Mouse (Mus musculus): ENCODE data around the gene Ppm1h.

Gene Ppm1h

DNA sequence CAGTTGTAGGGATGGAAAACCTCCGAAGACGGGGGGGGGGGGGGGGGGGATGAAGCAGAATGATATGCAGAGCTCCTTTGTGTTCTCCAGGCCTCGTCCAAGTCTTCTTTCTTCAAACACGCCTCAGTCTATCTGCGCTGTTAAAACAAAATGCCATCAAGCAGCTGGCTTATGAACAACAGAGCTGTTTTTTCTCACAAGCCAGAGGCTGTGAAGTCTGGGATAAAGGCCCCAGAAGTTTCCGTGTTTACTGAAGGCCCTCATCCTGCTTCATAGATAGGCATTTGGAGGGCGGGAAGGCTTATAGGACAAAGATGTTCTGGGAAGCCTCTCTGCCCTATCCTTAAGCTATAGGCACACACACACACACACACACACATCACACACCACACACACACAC, 181.5 kb downstream of the Ppm1h start:
- DNase-seq (ENCODE audit: low read depth), result no peak

DNA sequence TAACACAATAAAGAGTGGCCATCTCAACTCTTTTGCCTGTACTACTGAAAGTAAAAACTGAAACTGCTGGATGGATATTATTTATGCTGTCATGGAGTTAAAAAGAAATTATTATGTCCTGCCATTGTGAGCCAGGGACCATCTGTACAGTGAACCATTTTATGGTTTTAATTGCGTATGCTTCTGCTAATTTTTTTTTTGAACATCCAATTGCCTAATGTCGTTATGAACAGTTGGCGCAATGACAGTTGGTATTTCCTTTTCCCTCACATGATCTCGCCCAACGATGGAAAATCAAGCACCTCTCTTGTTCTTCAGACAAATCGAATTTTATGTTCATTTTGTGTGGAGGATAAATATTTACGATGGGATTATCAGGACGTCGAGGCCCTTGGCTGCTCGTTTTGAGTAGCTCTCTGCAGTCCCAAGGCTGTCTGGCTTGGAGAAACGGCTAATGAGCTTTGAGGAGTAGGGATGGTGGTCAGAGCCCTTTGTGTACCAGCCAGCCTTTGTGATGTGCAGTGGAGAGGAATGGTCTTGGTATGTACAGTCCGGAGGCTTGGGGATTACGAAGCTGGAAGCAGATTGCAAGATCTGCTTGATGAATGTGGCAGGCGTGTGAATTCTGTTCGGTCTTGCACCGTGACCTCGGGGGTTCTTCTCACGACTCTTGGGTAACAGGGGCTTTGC, 183.3 kb downstream of the Ppm1h start:
- DNase-seq (ENCODE audit: low read depth), result no peak

DNA sequence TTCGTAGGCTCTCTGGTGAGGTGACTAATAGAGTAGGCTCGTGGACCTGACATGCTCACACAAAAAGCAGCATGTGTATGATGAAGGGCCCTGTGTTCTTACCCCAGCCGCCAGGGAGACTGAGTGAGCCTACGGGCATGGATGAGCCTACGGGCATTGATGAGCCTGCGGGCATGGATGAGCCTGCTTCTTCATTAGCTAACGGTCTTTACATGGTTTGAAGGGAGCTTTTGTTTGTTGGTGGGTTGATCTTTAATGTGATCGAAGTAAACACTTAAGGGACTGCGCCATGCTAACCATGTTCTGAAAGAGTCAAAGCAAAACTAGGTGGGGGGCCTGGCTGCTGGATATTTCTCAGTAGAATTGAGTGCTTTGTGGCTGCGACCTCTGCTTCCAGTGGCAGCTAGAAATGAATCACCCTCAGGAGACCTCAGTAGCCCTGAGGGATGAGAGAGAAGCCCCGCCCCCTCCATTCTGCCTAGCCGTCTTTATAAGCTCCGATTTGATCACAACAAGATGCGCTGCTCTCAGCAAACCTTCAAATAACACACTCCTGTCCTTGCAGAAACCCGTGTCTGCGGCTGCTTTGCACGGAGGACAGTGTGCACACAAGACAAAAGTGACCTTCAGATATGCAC, 183.9 kb downstream of the Ppm1h start:
- DNase-seq (ENCODE audit: low read depth), result no peak

DNA sequence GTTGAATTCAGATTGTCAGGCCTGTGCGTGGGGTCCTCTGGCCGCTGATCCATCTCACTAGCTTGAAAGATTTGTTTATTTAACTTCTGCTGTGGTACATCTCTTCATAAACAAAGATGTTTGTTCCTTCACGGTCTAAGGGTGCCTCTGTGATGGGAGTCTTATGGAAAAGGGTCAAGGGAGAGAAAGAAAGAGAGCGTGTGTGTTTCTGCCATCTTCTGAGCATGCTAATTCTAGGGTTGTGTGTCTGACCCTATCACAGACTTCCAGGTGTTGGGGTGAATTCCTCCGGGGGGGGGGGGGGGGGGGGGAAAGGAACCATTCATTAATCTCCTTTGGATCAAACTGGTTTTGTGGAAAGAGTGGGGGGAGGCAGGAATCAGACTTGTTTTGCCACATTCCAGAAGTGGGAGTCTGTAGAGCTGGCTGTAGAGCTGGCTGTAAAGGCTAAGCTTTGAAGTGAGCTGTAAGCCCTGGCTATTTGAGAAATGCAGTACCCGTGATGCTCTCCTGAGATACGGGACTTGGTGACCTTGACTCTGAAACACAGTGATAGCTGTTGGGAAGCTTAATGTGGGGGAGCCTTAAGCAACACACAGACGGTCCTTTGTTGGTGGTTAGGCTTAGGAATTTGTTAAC, 191.4 kb downstream of the Ppm1h start:
- DNase-seq (ENCODE audit: low read depth), result no peak

DNA sequence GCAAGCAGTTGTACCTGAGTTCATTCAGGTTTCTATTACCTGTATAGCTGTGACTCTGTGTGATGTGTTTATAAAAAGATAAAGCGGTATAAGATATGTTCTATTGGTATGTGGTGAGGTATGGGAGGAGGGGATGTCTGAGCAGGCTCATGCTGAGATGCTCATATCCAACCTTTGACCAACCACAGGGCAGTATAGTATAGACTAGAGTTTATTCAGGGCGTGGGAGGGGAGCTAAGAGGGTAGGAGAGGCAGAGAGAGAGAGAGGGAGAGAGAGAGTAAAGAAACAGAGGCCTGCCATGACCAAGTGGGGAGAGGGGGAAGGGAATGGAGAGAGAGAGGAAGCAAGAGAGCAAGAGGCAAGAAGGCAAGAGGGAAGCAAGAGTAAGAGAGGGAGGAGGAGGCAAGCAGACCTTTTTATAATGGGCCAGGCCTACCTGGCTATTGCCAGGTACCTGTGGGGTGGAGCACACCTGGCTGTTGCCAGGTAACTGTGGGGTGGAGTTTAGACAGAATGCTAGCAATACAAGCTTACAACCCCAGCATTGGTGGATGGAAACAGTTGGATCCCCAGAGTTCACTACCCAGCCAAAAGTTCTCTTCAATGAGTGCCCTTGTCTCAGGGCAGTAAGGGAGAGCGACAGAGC, 192.4 kb downstream of the Ppm1h start:
- no peak for DNase-seq (ENCODE audit: low read depth)

DNA sequence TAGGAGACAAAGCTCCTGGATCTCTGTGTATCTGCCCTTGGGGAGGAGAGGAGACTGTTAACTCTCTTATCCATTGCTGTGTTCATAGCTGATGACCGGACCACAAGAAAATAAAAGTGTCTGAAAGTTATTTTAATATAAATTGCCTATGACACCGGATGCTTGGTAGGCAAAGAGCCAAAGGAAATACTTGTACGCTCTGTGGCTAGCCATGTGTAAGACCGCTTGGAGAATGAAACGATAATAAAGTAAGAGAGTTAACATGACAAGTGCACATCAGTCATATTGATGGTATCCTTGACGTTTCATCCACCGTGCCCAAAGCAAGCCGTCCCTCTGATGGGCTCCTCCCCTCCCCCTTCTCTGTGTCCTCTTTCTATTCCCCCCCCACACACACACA, 194.2 kb downstream of the Ppm1h start:
- DNase-seq (ENCODE audit: low read depth), result no peak

DNA sequence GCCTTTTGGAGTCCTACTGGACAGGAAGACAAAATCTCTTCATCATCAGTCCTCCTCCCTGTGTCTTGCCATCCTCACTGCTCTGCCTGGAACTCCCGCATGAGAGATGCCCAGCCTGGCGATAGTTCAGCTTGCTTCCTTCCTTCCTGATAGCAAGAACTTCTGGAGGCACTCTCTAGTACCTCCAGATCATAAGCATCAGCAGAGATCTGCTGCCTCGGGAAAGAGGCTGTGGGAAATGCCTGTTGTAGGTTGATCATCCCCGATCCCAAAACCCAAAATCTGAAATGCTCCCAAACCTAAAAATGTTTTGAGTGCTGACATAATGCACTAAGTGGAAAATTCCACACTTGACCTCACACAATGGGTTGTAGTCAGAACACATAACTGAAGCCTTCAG, 198.4 kb downstream of the Ppm1h start:
- DNase-seq (ENCODE audit: low read depth), result no peak

DNA sequence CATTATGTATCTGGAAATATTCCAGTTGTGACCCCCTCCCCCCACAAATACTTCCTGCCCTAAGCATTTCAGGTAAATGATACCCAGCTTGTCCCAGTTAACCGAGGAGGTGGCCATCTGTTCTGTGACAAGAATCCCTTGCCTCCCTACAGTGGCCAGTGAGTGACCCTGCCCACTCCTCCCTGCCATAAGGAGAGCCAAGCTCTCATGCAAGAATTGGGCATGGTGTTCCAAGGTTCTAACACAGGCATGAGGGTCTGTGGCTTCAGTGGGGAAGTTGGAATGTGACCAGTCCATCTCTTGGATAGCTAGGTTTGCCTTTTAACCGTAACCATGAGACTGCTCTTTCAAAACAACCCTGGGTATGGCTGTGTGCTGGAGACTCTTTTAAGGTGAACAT, 198.9 kb downstream of the Ppm1h start:
- no peak for DNase-seq (ENCODE audit: low read depth)

DNA sequence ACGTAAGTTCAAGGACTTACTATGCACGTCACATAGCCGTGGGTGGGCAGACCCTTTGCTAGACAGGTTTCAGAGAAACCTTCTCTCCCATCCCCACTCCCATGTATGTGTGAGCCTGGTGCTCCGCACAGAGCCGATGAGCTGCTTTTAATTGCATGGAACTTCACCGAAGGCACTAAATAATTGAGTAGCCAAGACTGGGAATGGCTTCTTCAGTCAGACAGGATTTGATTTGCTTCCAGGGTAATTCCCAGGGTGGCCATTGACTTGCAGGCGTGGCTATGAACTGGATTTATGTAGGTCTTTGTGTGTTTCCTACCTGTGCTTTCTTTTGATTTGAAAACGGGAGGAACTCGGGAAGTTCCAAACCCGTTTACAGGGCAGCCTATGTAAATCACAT, 202.9 kb downstream of the Ppm1h start:
- DNase-seq (ENCODE audit: low read depth), result no peak

DNA sequence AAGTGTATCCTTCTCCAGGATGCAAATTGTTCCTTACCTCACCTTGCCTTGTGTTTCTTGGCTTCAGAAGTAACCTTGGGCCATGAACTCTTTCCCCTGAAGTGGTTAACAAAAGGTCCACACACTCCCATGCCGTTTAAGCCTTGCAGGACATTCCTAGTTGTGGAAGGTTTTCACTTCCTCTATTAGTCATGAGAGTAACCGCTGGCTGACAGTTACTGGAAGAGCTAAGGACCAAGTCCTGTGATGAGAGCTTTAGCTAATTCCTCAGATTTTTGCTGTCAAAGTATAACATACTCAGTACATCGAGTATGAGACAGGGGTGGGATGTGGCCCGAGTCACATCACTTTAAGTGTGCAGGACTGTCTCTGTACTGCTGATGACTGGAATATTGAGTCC, 204.1 kb downstream of the Ppm1h start:
- DNase-seq (ENCODE audit: low read depth), result peak; percentile 67

DNA sequence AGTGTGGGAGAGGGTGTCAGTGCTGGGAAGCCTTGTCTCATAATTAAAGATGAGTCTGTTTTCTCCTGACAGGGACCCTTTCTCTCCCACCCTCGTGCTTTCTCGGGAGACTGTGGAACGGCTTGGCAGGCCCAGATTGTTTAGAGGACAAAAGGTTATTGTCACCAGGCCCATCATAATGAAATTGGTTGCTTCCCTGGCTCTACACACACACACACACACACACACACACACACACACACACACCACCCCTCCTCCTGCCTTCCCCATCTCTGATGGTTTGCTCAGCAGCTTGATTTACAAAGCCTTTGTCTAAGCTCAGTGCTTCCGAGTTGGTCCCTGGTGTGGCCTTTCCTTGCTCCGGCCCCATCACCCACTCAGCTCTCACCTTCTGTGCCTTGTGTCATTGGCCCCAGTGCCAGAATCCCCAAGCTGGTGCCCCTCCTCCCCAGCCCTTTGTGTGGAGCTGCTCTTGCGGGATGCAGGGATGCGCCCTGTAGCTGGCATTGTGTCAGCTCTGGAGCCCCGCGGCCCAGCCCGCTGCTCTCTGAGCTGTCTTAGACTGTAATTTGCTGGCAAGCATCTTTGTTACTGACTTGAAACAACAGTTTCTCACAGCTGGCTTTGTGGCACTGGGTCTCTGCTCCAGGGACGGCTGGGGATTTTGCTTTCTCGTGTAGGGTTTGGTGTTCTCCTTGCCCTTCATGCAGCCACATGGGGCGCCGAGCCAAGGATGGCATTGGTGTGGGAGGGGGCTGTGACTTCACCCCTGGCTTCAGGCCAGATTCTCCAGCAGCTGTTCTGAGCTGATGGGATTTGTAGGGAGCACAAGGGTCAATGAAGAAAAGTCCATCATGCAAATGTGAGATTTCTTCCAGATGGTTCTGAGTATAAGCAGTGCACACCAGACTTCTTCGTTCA, 205.5 kb downstream of the Ppm1h start:
- DNase-seq (ENCODE audit: low read depth), result peak; percentile 45

DNA sequence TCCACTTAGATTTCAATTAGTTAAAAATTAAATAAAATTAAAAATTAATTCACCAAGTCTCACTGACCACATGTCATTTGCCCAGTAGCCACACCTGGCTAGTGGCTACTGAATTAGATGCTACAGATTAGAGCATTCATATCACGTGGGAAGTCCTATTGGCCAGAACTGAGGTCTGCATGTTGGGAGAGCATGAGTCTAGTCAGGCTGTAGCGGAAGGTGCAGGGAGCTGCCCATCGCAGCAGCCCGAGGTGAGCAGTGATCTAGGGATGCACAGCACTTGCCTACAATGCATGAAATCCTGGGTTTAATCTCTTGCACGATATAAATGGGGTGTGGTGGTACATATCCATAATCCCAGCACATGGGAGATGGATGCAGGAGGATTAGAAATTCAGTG, 206.7 kb downstream of the Ppm1h start:
- no peak for DNase-seq (ENCODE audit: low read depth)

DNA sequence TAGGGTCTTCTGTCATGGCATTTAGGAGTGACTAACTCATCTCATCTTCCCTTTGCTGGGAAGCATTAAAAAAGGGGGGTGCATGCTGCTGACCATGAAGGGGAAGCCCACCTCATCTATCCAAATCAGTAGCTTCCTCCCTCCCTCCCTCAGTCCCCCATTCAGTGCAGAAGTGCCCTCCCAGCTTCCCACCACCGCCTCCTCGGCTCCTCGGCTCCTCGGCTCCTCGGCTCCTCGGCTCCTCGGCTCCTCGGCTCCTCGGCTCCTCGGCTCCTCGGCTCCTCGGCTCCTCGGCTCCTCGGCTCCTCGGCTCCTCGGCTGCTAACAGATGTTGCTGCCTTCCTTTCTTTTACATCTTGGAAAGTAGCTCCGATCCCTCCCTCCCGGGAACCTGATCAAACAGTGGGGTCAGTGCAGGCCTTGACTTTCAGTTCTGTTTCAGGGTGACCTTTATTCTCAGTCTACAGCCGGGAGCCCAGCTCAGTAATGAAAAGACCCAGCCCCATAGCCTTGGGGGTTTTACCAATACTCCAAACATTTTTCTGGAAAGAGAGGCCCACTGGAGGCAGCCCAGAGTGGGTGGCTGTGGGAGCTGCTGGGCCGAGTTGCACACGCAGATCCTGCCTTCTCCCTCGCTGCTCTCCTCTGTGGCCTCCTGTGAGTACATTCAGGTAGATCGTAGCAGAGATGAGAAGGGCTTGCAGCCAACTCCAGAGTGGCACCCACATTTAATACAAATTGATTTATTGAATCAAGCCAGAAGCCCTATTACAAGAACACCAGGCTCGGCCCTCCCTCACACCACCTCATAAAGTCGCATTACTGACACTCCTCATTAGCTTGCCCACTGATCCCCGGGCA, 207.7 kb downstream of the Ppm1h start:
- DNase-seq (ENCODE audit: low read depth), result peak; percentile 63

DNA sequence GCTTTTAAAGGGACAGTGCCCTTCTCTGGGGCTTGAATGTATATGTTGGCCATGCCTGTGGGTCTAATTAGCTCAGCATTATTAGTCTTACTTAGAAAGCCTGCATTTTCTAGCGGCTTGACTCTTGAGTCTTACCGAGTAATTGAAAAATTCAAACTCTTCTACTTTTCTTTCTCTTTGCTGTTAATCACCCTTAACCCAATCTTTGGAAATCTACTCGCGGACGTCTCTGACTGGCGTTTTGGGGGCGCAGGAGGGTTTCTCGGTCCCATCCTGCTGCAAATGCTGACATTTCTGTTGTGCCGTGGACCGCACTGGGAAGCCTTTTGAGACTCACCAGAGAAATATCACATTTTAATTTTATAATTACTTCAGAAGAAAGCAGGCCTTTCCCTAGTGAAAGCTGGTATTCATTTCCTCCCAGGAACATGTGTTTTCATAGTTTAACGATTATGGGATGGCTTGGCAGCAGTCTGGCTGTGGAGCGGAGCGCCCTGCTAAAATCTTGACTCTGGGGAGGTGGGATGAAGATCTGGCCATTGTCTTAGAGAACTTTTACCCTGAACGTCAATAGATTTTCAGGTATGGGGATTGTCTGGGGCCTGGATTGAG, 208.5 kb downstream of the Ppm1h start:
- peak; percentile 71 for DNase-seq (ENCODE audit: low read depth)

DNA sequence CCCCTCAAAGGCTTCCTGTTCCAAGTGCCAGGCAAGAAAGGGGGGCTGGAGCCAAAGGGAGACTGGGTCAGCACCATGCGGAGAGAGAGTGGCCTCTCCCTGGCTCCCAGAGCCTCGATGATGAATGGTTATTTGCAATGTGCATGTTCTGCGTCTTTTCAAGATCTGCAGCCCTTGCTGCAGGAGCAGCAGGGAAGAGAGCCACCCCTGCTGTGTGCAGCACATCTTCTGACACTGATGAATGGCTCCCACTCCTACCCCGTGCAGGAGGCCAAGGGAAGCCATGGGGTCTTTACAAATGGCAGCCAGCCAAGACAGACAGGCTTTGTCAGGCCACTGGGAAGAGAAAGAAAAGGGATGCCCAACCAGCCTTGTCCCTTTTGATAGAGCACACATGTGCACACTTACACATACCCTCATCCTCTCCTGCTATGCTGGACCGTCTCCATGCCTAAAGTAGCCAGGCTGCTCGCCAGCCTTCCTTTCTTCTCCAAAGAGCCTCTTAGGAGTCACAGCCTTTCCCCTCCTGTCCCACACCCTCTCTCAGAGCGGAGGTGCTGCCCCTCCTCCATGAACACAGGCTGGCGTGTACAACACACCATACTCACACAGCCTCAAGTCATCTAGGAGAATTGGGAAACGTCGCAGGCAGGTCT, 209.1 kb downstream of the Ppm1h start:
- peak; percentile 37 for DNase-seq (ENCODE audit: low read depth)

DNA sequence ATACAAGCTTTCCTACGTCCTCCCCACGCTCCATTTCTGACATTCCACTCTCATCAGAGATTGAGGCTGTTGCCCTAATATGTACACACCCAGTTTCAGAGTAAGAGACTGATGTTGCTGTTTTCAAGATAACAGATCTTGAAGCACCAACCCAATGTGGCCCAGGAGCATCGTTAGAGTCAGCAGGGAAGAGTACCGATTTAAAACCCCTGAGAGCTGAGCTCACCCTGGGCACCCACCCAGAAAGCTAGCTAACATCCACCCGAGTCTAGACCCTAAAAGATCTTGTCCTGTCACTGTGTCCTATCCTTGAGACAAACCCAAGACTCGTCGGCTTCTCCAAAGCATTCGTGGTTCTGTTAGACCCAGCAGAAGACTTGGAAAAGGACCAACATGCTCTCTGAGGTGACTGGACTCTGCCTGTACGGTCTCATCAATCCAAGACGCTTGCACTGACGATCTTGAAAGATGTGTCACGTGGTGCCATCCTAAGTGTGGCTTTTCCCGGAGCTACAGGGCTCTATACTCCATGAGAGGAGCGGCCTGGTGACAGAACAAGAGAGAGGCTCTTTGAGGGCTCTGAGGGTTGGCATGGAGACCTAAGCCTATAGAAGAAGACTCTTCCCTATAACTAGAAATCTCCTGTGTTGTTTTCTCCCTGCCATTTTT, 212.3 kb downstream of the Ppm1h start:
- DNase-seq (ENCODE audit: low read depth), result no peak

DNA sequence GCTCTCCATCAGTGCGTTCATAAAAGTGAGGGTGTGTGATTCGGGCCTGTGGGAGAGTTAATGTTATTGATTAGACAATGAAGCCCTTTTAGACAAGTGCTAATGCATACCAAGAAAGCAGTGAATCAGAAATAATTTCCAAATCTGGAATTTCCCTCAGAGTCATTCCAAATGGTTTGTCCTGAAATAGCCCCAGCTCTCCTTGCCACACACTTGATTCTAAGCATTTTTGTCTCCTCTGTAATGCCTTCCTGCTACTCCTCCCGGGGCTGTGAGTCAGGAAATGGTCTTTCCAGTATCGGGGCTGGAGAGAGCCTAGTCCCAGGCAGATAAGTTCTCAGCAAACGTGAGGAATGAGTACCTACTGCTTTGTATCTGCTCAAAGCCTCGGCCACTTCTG, 212.9 kb downstream of the Ppm1h start:
- DNase-seq (ENCODE audit: low read depth), result peak; percentile 90

DNA sequence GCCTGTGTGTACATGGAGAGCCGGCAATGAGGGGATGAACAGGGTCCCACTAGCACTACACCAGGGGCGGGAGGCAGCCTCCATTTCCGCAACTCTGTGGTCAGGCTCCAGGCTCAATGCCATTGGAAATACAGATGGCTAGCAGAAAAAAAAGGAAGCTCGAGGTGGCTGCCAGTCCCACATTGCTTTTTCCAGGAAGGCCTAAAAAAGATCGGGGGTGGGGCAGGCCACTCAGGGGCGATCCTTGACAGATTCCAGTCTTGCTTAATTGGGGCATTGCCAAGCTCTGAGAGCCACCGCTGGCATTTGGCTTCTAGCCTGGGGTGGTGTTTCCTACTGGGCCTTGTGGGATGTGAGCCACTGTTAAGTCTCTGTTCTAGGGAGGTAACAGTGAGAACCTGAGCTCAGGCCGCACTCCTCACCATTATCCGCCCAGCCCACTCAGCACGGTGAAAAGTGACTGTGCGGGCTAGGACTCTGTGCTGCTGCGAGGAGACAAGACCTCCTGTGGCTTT, 216.1 kb downstream of the Ppm1h start:
- peak; percentile 91 for DNase-seq (ENCODE audit: low read depth)

DNA sequence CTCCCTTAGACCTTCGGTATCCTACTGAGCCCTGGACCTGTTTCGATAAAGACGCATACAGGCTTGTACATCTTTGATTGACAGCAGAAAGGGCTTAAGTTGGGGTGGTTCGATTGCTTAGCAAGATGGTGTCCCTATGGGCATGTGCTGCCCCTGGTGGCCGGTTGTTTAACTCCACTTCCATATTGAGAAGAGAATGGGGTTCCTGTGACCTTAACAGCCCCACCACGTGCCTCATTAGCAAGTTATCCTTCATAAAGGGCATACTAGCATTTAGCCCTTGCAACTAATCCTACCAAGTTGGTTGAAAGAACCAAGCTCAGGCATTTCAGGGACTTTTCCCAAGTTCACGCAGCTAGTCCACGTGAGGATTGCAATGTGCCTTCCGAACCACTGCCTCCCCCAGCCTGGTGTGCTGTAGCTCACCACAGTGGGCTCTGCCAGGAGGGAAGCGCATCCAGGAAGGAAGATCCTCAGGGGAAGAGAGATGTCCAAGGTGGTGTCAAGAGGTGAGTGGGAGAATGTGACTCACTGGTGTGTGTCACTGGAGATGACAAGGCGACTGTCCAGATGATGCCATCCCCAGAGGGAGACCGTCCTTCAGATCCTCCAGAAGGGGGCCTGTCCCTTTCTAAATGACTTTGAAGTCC, 216.7 kb downstream of the Ppm1h start:
- DNase-seq (ENCODE audit: low read depth), result peak; percentile 69
